Mouse (Mus musculus): Measurements from ENCODE around the gene Ebf1. TPM values are rescaled to one million over a fixed set of nuclear protein-coding genes. Genes with fewer than 3 reads are reported as not detected.

The Ebf1 gene
- polyA plus RNA-seq, 1 experiment from 2014 or later: 3.6 TPM

- H3K27ac ChIP-seq (replicated peaks): no peak overlapping the region
- no peaks in the 10 kb centered on the region for H3K9me3 ChIP-seq (ENCODE audit: control insufficient read depth, low read length)
- ATAC-seq (ENCODE audit: low FRiP score, low TSS enrichment) (no peak), DNase-seq (ENCODE audit: low spot score) (no peak)
- H3K4me1 ChIP-seq (replicated peaks; ENCODE audit: control insufficient read depth, insufficient read depth): no peaks in the 10 kb centered on the region; the same call in 1 of the 2 replicates
- 77% methylated on average over 11 of the region's 11 CpGs for WGBS
- no peak overlapping the region for H3K4me3 ChIP-seq (ENCODE audit: low read depth, low read length)
- H3K4me2 ChIP-seq (replicated peaks; ENCODE audit: low read depth): no peak overlapping the region
- no peak for TF ChIP-seq CTCF (IDR thresholded peaks at IDR 0.05; ENCODE audit: low read depth)
- no peaks in the 10 kb centered on the region for H3K36me3 ChIP-seq (ENCODE audit: control insufficient read depth, insufficient read depth, low read length)
- peaks cover 18% of the 10 kb centered on the region; the same call in 1 of the 2 replicates for H3K27me3 ChIP-seq (ENCODE audit: control insufficient read depth, insufficient read depth, low read length)
- H3K9ac ChIP-seq (ENCODE audit: low read length): no peak overlapping the region
Measured at GRCm38 (mm10) chr11:44608646-44609045, 8.5 kb upstream of the Ebf1 start.

GRCm38 (mm10) chr11:44610971-44611781, 5.9 kb upstream of the Ebf1 start:
- H3K4me1 ChIP-seq (replicated peaks; ENCODE audit: control insufficient read depth, insufficient read depth): no peaks in the 10 kb centered on the region; the same call in 1 of the 2 replicates
- ATAC-seq (ENCODE audit: low FRiP score, low TSS enrichment): peak; percentile 80
- H3K9ac ChIP-seq (ENCODE audit: low read length): 0 out of 2 replicates have a peak overlapping the region, but pooled peaks have one; percentile 4

GRCm38 (mm10) chr11:44612156-44612555, 5.0 kb upstream of the Ebf1 start:
- Histone ChIP-seq H3K9ac (ENCODE audit: low read length) (no peak overlapping the region), H3K36me3 (ENCODE audit: control insufficient read depth, insufficient read depth, low read length) (no peaks in the 10 kb centered on the region), H3K4me2 (replicated peaks; ENCODE audit: low read depth) (no peak overlapping the region), H3K4me3 (ENCODE audit: low read depth, low read length) (no peak overlapping the region), H3K27me3 (ENCODE audit: control insufficient read depth, insufficient read depth, low read length) (peaks cover 27% of the 10 kb centered on the region), H3K4me1 (replicated peaks; ENCODE audit: control insufficient read depth, insufficient read depth) (no peaks in the 10 kb centered on the region; the same call in 1 of the 2 replicates), H3K27ac (replicated peaks) (no peak overlapping the region), H3K9me3 (ENCODE audit: control insufficient read depth, low read length) (no peaks in the 10 kb centered on the region)
- WGBS: 17% methylated on average over 10 of the region's 10 CpGs
- ATAC-seq (ENCODE audit: low FRiP score, low TSS enrichment) (no peak), DNase-seq (ENCODE audit: low spot score) (no peak)
- TF ChIP-seq CTCF (IDR thresholded peaks at IDR 0.05; ENCODE audit: low read depth) (no peak), EP300 (optimal IDR thresholded peaks at IDR 0.05) (no peak)

More at GRCm38 (mm10) chr11:44610971-44611781, 5.9 kb upstream of the Ebf1 start:
- peak; percentile 97 for TF ChIP-seq CTCF (IDR thresholded peaks at IDR 0.05; ENCODE audit: low read depth)
- TF ChIP-seq EP300 (optimal IDR thresholded peaks at IDR 0.05): no peak
- DNase-seq (ENCODE audit: low spot score): peak; percentile 89
- Histone ChIP-seq H3K27ac (replicated peaks) (no peak overlapping the region), H3K4me2 (replicated peaks; ENCODE audit: low read depth) (peak overlapping the region; percentile 65), H3K36me3 (ENCODE audit: control insufficient read depth, insufficient read depth, low read length) (no peaks in the 10 kb centered on the region), H3K9me3 (ENCODE audit: control insufficient read depth, low read length) (no peaks in the 10 kb centered on the region), H3K27me3 (ENCODE audit: control insufficient read depth, insufficient read depth, low read length) (peaks cover 20% of the 10 kb centered on the region; the same call in 1 of the 2 replicates), H3K4me3 (ENCODE audit: low read depth, low read length) (peak overlapping the region; percentile 34)
- 2% methylated on average over 45 of the region's 45 CpGs for WGBS

- Histone ChIP-seq H3K4me2 (replicated peaks; ENCODE audit: low read depth) (peak overlapping the region; percentile 38), H3K4me3 (ENCODE audit: low read depth, low read length) (peak overlapping the region; percentile 18), H3K27me3 (ENCODE audit: control insufficient read depth, insufficient read depth, low read length) (peaks cover 28% of the 10 kb centered on the region), H3K4me1 (replicated peaks; ENCODE audit: control insufficient read depth, insufficient read depth) (no peaks in the 10 kb centered on the region; the same call in 1 of the 2 replicates), H3K9ac (ENCODE audit: low read length) (no peak overlapping the region), H3K27ac (replicated peaks) (no peak overlapping the region), H3K36me3 (ENCODE audit: control insufficient read depth, insufficient read depth, low read length) (no peaks in the 10 kb centered on the region), H3K9me3 (ENCODE audit: control insufficient read depth, low read length) (no peaks in the 10 kb centered on the region)
- ATAC-seq (ENCODE audit: low FRiP score, low TSS enrichment) (no peak), DNase-seq (ENCODE audit: low spot score) (no peak)
- WGBS: 7% methylated on average over 38 of the region's 38 CpGs
- TF ChIP-seq EP300 (optimal IDR thresholded peaks at IDR 0.05) (no peak), CTCF (IDR thresholded peaks at IDR 0.05; ENCODE audit: low read depth) (no peak)
Measured at GRCm38 (mm10) chr11:44612681-44613410, 4.3 kb upstream of the Ebf1 start.

- 13% methylated on average over 14 of the region's 14 CpGs for whole genome bisulfite sequencing
- peaks cover 28% of the 10 kb centered on the region for H3K27me3 ChIP-seq (ENCODE audit: control insufficient read depth, insufficient read depth, low read length)
- H3K36me3 ChIP-seq (ENCODE audit: control insufficient read depth, insufficient read depth, low read length): no peaks in the 10 kb centered on the region
- peak overlapping the region; percentile 38 for H3K4me2 ChIP-seq (replicated peaks; ENCODE audit: low read depth)
- no peak for DNase-seq (ENCODE audit: low spot score)
- H3K9ac ChIP-seq (ENCODE audit: low read length): no peak overlapping the region
- no peak overlapping the region for H3K27ac ChIP-seq (replicated peaks)
- no peaks in the 10 kb centered on the region for H3K9me3 ChIP-seq (ENCODE audit: control insufficient read depth, low read length)
- H3K4me1 ChIP-seq (replicated peaks; ENCODE audit: control insufficient read depth, insufficient read depth): no peaks in the 10 kb centered on the region; the same call in 1 of the 2 replicates
- no peak for TF ChIP-seq EP300 (optimal IDR thresholded peaks at IDR 0.05)
- TF ChIP-seq CTCF (IDR thresholded peaks at IDR 0.05; ENCODE audit: low read depth): peak; percentile 54
- peak overlapping the region; percentile 18 for H3K4me3 ChIP-seq (ENCODE audit: low read depth, low read length)
- no peak for ATAC-seq (ENCODE audit: low FRiP score, low TSS enrichment)
Measured at GRCm38 (mm10) chr11:44613411-44614180, 3.5 kb upstream of the Ebf1 start.

Data from stomach, postnatal 0 days (tissue).